Mouse (Mus musculus): ENCODE results near the gene Slc25a21. TPM values are rescaled to one million over a fixed set of nuclear protein-coding genes. Genes with fewer than 3 reads are reported as not detected.

The Slc25a21 gene
- polyA plus RNA-seq, 1 experiment, result 1.3 TPM

GRCm38 (mm10) chr12:56689736-56690135, 507.5 kb downstream of the Slc25a21 start:
- Histone ChIP-seq H3K27me3 (ENCODE audit: control insufficient read depth, insufficient read depth, low read length) (peaks cover 12% of the 10 kb centered on the region), H3K36me3 (ENCODE audit: control insufficient read depth, insufficient read depth, low read length) (no peaks in the 10 kb centered on the region)

GRCm38 (mm10) chr12:56689331-56689730, 507.9 kb downstream of the Slc25a21 start:
- H3K4me3 ChIP-seq (ENCODE audit: extremely low read depth, insufficient read depth, insufficient read length), result no peak overlapping the region
- no peak for DNase-seq (ENCODE audit: low read depth in 1 of 2, low spot score in 2 of 2)
- H3K36me3 ChIP-seq (ENCODE audit: control insufficient read depth, insufficient read depth, low read length), result no peaks in the 10 kb centered on the region
- TF ChIP-seq CTCF (IDR thresholded peaks at IDR 0.05; ENCODE audit: extremely low read depth, insufficient read depth, insufficient read length, insufficient replicate concordance), result no peak
- TF ChIP-seq POLR2A (IDR thresholded peaks at IDR 0.05; ENCODE audit: low read depth, low read length), result no peak
- H3K4me1 ChIP-seq (ENCODE audit: control insufficient read depth, insufficient read depth, insufficient read length), result no peaks in the 10 kb centered on the region
- no peak overlapping the region for H3K27ac ChIP-seq (ENCODE audit: insufficient read depth, low read length)
- peaks cover 12% of the 10 kb centered on the region for H3K27me3 ChIP-seq (ENCODE audit: control insufficient read depth, insufficient read depth, low read length)
- WGBS, result 12% methylated on average over 10 of the region's 10 CpGs

More at GRCm38 (mm10) chr12:56689736-56690135, 507.5 kb downstream of the Slc25a21 start:
- no peak for DNase-seq (ENCODE audit: low read depth in 1 of 2, low spot score in 2 of 2)
- no peak for TF ChIP-seq POLR2A (IDR thresholded peaks at IDR 0.05; ENCODE audit: low read depth, low read length)
- TF ChIP-seq CTCF (IDR thresholded peaks at IDR 0.05; ENCODE audit: extremely low read depth, insufficient read depth, insufficient read length, insufficient replicate concordance), result no peak
- no peak overlapping the region for H3K27ac ChIP-seq (ENCODE audit: insufficient read depth, low read length)
- H3K4me3 ChIP-seq (ENCODE audit: extremely low read depth, insufficient read depth, insufficient read length), result no peak overlapping the region
- H3K4me1 ChIP-seq (ENCODE audit: control insufficient read depth, insufficient read depth, insufficient read length), result no peaks in the 10 kb centered on the region
- WGBS, result 7% methylated on average over 25 of the region's 25 CpGs

GRCm38 (mm10) chr12:56688920-56689319, 508.4 kb downstream of the Slc25a21 start:
- no peak overlapping the region for H3K27ac ChIP-seq (ENCODE audit: insufficient read depth, low read length)
- H3K36me3 ChIP-seq (ENCODE audit: control insufficient read depth, insufficient read depth, low read length), result no peaks in the 10 kb centered on the region
- H3K27me3 ChIP-seq (ENCODE audit: control insufficient read depth, insufficient read depth, low read length), result peaks cover 12% of the 10 kb centered on the region
- no peak for DNase-seq (ENCODE audit: low read depth in 1 of 2, low spot score in 2 of 2)
- H3K4me1 ChIP-seq (ENCODE audit: control insufficient read depth, insufficient read depth, insufficient read length), result no peaks in the 10 kb centered on the region
- no peak overlapping the region for H3K4me3 ChIP-seq (ENCODE audit: extremely low read depth, insufficient read depth, insufficient read length)
- no peak for TF ChIP-seq POLR2A (IDR thresholded peaks at IDR 0.05; ENCODE audit: low read depth, low read length)
- no peak for TF ChIP-seq CTCF (IDR thresholded peaks at IDR 0.05; ENCODE audit: extremely low read depth, insufficient read depth, insufficient read length, insufficient replicate concordance)
- WGBS, result 8% methylated on average over 8 of the region's 8 CpGs

- 12% methylated on average over 10 of the region's 10 CpGs for WGBS
- no peak for DNase-seq (ENCODE audit: low read depth in 1 of 2, low spot score in 2 of 2)
- no peak overlapping the region for H3K27ac ChIP-seq (ENCODE audit: insufficient read depth, low read length)
- H3K36me3 ChIP-seq (ENCODE audit: control insufficient read depth, insufficient read depth, low read length), result no peaks in the 10 kb centered on the region
- H3K4me3 ChIP-seq (ENCODE audit: extremely low read depth, insufficient read depth, insufficient read length), result no peak overlapping the region
- no peaks in the 10 kb centered on the region for H3K4me1 ChIP-seq (ENCODE audit: control insufficient read depth, insufficient read depth, insufficient read length)
- TF ChIP-seq CTCF (IDR thresholded peaks at IDR 0.05; ENCODE audit: extremely low read depth, insufficient read depth, insufficient read length, insufficient replicate concordance) (no peak), POLR2A (IDR thresholded peaks at IDR 0.05; ENCODE audit: low read depth, low read length) (no peak)
- peaks cover 12% of the 10 kb centered on the region for H3K27me3 ChIP-seq (ENCODE audit: control insufficient read depth, insufficient read depth, low read length)
These were observed 508.8 kb downstream of the Slc25a21 start for GRCm38 (mm10) chr12:56688482-56688840.

- TF ChIP-seq POLR2A (IDR thresholded peaks at IDR 0.05; ENCODE audit: low read depth, low read length) (no peak), CTCF (IDR thresholded peaks at IDR 0.05; ENCODE audit: extremely low read depth, insufficient read depth, insufficient read length, insufficient replicate concordance) (no peak)
- H3K4me3 ChIP-seq (ENCODE audit: extremely low read depth, insufficient read depth, insufficient read length), result no peak overlapping the region
- peaks cover 12% of the 10 kb centered on the region for H3K27me3 ChIP-seq (ENCODE audit: control insufficient read depth, insufficient read depth, low read length)
- 11% methylated on average over 15 of the region's 15 CpGs for WGBS
- no peaks in the 10 kb centered on the region for H3K4me1 ChIP-seq (ENCODE audit: control insufficient read depth, insufficient read depth, insufficient read length)
- no peak overlapping the region for H3K27ac ChIP-seq (ENCODE audit: insufficient read depth, low read length)
- H3K36me3 ChIP-seq (ENCODE audit: control insufficient read depth, insufficient read depth, low read length), result no peaks in the 10 kb centered on the region
- DNase-seq (ENCODE audit: low read depth in 1 of 2, low spot score in 2 of 2), result no peak
These were observed 509.4 kb downstream of the Slc25a21 start for GRCm38 (mm10) chr12:56687640-56688481.

- Histone ChIP-seq H3K4me3 (ENCODE audit: extremely low read depth, insufficient read depth, insufficient read length) (no peak overlapping the region), H3K27me3 (ENCODE audit: control insufficient read depth, insufficient read depth, low read length) (peaks cover 3% of the 10 kb centered on the region; the same call in 1 of the 2 replicates), H3K4me1 (ENCODE audit: control insufficient read depth, insufficient read depth, insufficient read length) (no peaks in the 10 kb centered on the region), H3K27ac (ENCODE audit: insufficient read depth, low read length) (no peak overlapping the region), H3K36me3 (ENCODE audit: control insufficient read depth, insufficient read depth, low read length) (no peaks in the 10 kb centered on the region)
- WGBS, result 7% methylated on average over 38 of the region's 38 CpGs
- DNase-seq (ENCODE audit: low read depth in 1 of 2, low spot score in 2 of 2), result no peak
- TF ChIP-seq POLR2A (IDR thresholded peaks at IDR 0.05; ENCODE audit: low read depth, low read length) (no peak), CTCF (IDR thresholded peaks at IDR 0.05; ENCODE audit: extremely low read depth, insufficient read depth, insufficient read length, insufficient replicate concordance) (no peak)
These were observed 516.0 kb downstream of the Slc25a21 start for GRCm38 (mm10) chr12:56681096-56681811.

Measured in spleen, adult 2 months (tissue).